Mouse (Mus musculus) common myeloid progenitor, adult 5-6 weeks (primary cell): ENCODE results near the gene Mex3d. TPM values are rescaled to one million over a fixed set of nuclear protein-coding genes. Genes with fewer than 3 reads are reported as not detected.
A peak's percentile ranks its signal among the peaks of the same experiment; 100 is the strongest.

Experiments used
- ATAC-seq: replicated peaks from 2 replicates; pipeline ENCODE4 v1.8.0; 2016; ENCODE audit warnings: low read depth, mild to moderate bottlenecking, moderate TSS enrichment, inconsistent platforms; ENCODE audit not compliant: poor library complexity, severe bottlenecking
- total RNA-seq: library from RNA; stranded (forward); fragments of 200-1000, 187-1606 nt; gene quantifications from 2 replicates; pipeline ENCODE4 v1.2.3, GENCODE M21; 2017

The Mex3d gene
- total RNA-seq: 9.5 and 14.3 TPM in 2 replicates

GRCm38 (mm10) chr10:80387522-80387959 is at the start of gene Mex3d:
Gene Mex3d, minus strand, starts transcription at chr10:80387659.
- peak; percentile 17; the same call in 1 of the 2 replicates for ATAC-seq

- ATAC-seq: no peak
Measured at GRCm38 (mm10) chr10:80436276-80436675, 48.8 kb upstream of the Mex3d start.

DNA sequence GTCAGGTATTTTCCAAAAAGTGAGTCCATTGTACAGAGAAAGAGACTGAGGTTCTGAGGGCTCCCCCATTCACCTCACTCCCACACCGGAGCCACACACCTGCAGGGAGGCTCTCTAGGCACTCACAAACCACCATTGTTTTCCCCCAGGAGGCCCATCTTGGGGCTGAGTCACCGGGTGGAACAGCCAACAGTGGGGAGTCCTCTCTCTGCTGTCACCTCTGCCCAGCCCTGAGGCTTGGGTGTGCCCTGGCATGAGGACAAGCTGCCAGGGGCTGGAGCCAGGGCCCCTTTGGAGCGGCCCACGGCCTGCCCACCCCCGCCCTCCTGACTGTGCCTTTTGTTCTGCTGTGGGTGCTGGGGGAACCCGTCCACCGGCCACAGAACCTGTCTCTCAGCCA is 48.3 kb upstream of the Mex3d start:
- 0 out of 2 replicates have a peak, but pooled peaks have one; percentile 2 for ATAC-seq

- ATAC-seq: no peak
Measured at GRCm38 (mm10) chr10:80434823-80435222, 47.4 kb upstream of the Mex3d start.

DNA sequence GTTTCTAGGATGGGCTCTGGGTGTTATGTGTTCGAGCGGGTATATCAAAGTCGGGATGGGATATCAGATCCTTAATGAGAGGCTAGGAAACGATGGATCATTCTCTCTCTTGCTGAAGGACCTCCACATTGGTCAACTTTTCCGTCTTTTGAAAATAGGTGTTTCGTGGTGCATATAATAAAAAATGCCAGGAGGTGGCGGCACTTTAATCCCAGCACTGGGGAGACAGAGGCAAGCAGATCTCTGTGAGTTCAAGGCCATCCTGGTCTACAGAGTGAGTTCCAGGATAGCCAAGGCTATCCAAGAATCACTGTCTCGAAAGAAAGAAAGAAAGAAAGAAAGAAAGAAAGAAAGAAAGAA is 46.8 kb upstream of the Mex3d start:
- no peak; the same call in 1 of the 2 replicates for ATAC-seq

DNA sequence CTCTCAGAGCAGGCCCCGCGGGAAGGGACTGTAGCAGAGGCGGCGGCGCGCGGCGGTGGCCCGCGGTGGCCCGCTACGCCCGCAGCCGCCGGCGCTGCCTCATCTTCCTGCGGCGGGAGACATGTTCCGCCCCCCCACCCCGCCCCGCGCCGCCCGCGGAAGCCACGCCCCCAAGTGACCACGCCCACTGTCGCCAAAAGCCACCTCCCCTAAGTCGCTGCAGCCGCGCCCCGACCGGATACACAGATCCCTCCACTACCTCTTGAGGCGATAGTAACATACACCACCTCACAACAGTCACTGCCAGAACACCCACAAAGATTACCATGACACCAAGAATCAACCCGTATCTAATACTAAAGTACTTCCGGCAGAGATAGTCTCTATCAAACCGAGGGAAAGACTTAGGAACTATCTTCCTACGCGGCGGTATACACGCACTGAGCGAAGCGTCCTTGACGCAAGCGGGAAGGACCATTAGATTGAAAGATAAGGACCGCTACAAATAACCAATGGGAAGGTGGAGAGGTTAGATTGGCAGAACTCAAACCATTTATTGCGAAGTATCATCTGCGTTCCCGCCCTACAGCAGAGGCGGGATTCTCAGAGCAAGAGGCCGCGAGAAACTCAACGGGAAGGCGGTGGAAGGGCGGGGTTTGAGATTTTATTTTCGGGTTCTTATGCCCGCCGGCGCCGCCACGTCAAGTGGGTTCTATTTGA is 46.2 kb upstream of the Mex3d start, which contains the start of gene Tcf3:
Tcf3 (minus strand) TSS at position 135 of the 720 bp plus-strand sequence.
- ATAC-seq: peak; percentile 91

DNA sequence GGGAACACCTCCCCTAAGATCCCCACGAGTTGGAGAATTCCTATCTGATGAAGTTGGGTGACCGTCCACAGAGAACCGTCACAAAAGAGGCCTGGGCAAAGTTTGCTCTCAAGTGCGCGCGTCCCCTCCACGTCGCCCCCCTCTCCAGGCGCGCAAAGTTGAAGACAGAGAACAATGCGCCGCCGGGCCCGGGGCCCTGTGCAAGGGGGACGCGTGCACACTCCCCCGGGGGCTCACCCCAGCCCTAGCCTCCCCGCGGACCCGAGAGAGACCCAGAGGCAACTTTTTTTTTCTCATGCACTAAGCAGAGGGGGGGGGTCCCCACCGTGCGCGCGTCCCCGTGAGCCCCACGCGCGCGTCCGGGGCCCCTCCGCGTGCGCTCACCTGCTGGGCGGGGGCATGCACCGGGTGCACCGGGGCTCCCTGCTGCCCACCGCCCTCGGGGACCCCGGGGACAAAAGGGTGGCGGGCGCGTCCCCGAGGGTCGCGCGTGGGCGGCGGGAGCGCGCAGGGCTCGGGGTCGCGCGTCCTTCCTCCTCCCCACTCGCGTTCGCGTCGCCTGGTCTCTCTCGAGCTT is 45.6 kb upstream of the Mex3d start:
- no peak for ATAC-seq

- no peak for ATAC-seq
Measured at GRCm38 (mm10) chr10:80432387-80432785, 44.9 kb upstream of the Mex3d start.

DNA sequence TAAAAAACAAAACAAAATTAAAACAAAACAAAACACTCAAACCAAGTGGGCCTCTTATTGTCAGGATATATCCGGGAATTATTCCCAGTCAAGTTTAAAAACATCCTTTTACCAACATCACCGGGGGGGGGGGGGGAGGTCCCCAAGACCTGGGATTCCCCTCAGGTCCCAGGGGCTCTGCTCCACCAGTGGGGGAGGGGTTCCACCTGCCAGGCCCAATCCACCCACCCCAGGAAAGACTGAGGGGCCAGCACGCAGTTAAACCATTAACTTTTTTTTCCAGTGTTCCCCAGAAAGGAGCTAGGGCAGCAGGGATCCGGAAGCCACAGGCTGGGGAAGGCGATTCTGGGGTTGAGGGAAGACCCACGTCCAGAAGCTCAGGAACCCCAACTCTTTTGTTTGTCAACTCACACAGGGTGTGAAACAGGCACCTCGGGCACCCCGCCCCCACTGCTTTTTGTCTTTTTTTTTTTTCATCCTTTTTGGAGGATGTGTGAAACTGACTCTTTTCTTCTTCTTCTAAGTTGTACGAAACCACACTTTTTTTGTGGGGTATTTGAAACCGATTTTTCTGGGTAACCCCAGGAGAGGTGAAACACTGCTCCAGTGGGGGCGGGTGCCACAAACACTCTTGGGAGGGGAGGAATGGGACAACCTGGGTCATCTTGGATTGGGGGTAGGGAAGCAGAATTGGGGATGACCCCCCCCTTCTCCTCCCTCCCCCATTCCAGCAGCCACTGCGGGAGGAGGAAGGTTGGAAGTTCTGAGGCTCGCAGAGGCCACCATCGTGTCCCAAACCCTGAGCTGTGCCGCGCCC is 44.3 kb upstream of the Mex3d start:
- ATAC-seq: no peak

DNA sequence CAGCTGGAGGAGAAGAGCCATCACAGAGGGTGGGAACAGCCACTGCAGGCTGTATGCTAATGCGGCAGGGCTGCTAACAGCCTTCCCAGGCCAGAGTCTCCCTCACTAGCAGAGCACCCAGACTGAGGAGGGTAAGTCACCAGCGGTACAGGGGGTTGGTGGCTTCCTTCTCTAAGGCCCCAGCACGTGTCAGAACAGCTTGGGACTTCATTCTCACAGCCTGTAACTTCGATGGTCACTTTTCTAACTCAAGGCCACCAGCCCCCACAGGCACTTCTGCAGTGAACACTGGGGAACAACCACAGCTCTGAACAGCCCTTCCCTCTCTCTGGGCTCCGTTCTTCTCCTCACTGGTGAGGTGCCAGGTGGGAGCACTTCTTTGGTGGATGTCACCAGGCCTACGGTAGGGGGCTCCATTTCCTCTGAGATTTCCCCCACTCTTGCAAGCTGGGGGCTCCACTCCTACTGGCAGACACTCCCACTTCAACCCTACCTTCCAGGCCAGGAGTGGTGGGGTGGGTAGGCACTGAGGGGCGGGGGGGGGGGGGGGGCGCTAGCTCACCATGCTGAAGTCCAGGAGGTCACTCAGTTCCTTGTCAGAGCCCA is 43.0 kb upstream of the Mex3d start:
- ATAC-seq: no peak

- no peak for ATAC-seq
Measured at GRCm38 (mm10) chr10:80429800-80430199, 42.3 kb upstream of the Mex3d start.

GRCm38 (mm10) chr10:80425041-80425440 is 37.6 kb upstream of the Mex3d start:
- no peak for ATAC-seq

DNA sequence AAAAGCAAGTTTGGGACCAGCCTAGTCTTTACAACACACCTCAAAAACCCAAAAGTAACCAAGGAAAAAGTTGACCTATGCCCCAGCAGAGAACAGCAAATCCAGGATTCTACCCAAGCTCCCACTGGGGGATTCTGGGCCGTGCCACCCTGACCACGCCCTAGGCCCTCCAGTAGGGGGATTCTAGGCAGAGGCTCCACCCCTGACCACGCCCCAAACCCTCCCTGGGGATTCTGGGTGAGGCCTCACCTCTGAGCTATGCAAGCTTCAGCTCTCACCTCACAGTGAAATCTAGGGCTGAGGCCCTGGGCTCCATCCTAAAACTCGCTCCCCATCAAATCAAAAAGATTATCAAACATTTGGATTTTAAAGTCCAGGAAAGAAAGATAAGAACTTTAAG is 36.1 kb upstream of the Mex3d start:
- ATAC-seq: peak; percentile 53

GRCm38 (mm10) chr10:80421651-80422472 is 34.4 kb upstream of the Mex3d start:
- ATAC-seq: peak; percentile 57

GRCm38 (mm10) chr10:80421208-80421607 is 33.7 kb upstream of the Mex3d start:
- no peak for ATAC-seq

DNA sequence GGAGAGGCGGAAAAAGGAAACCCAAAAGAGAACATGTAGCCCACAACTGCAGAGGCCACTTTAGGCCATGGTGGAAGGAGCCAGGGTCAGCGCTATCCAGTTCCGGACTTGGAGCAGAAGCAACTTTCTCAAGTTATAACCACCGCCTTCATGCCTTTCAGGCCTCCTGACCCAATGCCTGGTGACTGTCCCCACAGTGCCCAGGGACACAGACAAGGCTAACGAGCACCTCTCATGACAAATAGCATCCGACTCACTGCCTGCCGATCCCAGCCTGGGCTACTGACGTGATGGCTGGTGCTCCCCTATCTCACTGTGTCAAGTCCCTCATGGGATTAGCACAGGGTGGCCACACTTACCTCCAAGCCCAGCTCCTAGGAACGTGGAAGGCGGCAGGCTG is 33.3 kb upstream of the Mex3d start:
- ATAC-seq: no peak

DNA sequence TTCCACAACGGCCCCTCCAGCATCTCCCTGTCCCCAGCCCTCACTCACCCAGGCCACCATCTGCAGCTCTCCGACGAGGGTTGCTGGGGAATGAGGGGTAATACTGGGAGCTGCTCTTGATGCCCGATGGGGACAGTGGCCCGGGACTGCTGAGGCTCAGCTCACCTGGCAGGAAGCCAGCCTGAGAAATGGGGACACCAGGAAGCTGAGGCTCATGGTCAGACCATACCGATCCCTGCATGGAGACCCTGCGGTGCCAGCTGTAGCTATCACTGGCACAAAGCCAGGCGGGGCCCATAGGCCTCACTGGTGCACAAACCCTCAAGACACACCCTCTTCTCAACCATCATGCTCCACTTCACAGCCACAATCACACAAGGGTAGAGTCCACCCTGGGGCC is 32.0 kb upstream of the Mex3d start:
- no peak for ATAC-seq

- ATAC-seq: no peak
Measured at GRCm38 (mm10) chr10:80418311-80418710, 30.9 kb upstream of the Mex3d start.

DNA sequence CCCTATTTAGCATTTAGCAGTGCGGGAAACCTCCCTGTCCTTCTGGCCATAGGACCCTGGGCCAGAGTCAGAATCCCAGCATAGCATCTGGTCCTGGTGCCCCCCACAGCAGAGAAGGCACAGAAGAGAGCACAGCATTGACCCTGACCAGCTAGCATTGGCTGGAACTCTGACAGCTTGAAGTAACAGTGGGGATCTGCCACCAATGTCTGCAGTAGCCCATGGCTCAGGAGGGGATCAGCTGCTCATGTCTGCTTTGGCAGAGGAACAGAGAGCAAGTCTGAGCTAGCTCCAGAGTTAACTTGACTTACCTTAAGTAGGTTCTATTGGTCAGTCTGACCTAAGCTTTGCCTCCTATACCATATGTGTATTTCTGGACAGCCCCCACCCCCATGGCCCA is 30.4 kb upstream of the Mex3d start:
- ATAC-seq: no peak

- no peak for ATAC-seq
Measured at GRCm38 (mm10) chr10:80417371-80417770, 29.9 kb upstream of the Mex3d start.
